Comparison of ENCODE assay signal across 8 mouse cellular contexts in genomic region chr4:118427768-118428451, GRCm38 (mm10). TPM values are rescaled to one million over a fixed set of nuclear protein-coding genes. Genes with fewer than 3 reads are reported as not detected.
DNase-seq lines count a peak whose midpoint lies in the region; ATAC-seq lines count a peak whose summit lies in the region.

Elovl1 (plus strand) TSS chr4:118428093.

- peak; percentile 89 for DNase-seq in adipocyte (ENCODE audit: low spot score)
- peak; percentile 90 for DNase-seq in embryo, embryonic 10 days (ENCODE audit: low spot score)
- peak; percentile 94 for DNase-seq in gastrocnemius, postnatal 14 days
- peak; percentile 62 to 96 for DNase-seq in left cerebral cortex, postnatal 10 days (ENCODE audit: extremely low spot score in 1 of 2, low spot score in 2 of 2)
- DNase-seq in right cerebral cortex, postnatal 14 days, result peak; percentile 74
- peak; percentile 84 to 91 for DNase-seq in urinary bladder, postnatal 36 days (ENCODE audit: low spot score in 2 of 2)

- intact Hi-C loops in gastrocnemius, postnatal 14 days (cut with DNase I; ENCODE audit: low total_unique reads), result no loop called here
- intact Hi-C loops in left cerebral cortex, postnatal 10 days (cut with DNase I), result no loop called here

- ATAC-seq in inflammation-experienced regulatory T-cells, adult 6 months, result peak; percentile 81
- peak; percentile 78 for ATAC-seq in megakaryocyte progenitor cell, adult 5-6 weeks (replicated peaks; ENCODE audit: poor library complexity)

RNA-seq across cellular contexts. Expression of gene Elovl1, which starts in this region (rescaled TPM):
- total RNA-seq in gastrocnemius, postnatal 14 days (2021), result 10 to 100 TPM; 13.9 to 18.8 TPM
- 100 to 1,000 TPM; 114 to 166 (median 116) TPM for polyA plus RNA-seq in inflammation-experienced regulatory T-cells, adult 6 months (2017; shearing (Covaris generic))
- 10 to 100 TPM; 17.2 to 18.4 TPM for total RNA-seq in left cerebral cortex, postnatal 10 days (2021)
- 73.6 and 93.7 TPM in 2 replicates for total RNA-seq in megakaryocyte progenitor cell, adult 5-6 weeks (2015)
- total RNA-seq in megakaryocyte progenitor cell, adult 5-6 weeks (2017), result 58.7 and 64.1 TPM in 2 replicates

Comparison
In these comparisons a context has a peak if more than half of its experiments do, and no peak if none do; other contexts are left out.
1. Peak in every context shown above with its lines: DNase-seq and ATAC-seq.